Mouse (Mus musculus) inflammation-experienced regulatory T-cells, adult 6 months (primary cell): ENCODE measurements at regions not wholly inside any gene's neighbourhood (a gene's known extent, or its start where the extent isn't known, plus 50 kb on each side); places are given as distances from the start of the nearest gene placed in this dataset.

ENCODE experiments used
- ATAC-seq: one replicate; pipeline ENCODE4 v1.8.0; 2017

DNA sequence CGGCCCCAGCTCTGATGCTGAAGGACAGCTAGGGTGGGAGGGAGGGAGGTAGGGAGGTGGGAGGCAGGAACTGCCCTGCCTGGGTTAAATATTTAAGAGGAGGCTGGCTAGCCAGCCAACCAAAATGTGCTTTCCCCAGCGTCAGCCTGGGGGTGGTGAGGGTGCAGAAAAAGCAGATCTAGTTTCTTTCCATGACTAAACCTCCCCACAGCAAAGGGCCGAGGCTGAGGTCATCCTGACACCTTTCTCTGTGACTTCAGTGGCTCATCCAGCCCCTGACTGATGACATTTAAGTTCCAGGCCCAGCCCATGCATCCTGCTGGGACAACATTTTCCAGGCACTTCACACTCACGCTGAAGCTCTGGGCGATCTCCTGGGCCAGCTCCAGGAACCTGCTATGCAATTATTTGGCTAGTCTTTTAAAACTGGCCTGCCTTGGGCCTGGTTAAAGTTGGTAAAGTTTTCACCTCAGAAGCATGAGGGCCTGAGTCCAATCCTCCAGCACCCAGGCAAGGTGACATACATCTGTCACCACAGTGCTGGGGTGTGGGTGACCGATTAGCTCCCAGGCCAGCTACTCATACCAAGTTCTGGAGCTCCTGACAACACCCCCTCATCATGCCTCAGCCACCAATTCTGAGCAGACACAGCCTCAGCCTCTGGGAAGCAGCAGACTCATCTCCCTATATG lies 243.8 kb upstream of the Sulf2 start:
- ATAC-seq = no peak

GRCm38 (mm10) chr2:166398774-166399139 lies 243.3 kb upstream of the Sulf2 start:
- ATAC-seq = no peak

- ATAC-seq = no peak
Measured at GRCm38 (mm10) chr2:166398156-166398555, 242.7 kb upstream of the Sulf2 start.

DNA sequence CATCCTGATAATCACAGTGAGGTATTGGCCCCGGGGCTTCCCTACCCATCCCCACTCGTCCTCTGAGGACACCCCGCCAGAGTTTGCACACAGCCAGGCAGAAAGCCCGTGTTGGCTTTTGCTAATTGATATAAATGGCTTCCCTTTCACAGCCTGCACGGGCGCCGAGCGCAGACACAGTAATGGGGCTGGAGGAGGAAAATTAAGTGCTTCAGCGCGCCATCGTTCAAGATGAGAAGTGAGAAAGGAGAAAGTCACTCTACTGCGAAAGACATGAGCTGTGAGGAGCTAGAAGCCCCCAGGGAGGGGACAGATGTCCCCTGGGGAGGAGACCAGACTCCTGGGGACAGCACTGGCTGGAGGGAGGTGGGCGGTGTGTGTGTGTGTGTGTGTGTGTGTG lies 239.2 kb upstream of the Sulf2 start:
- no peak for ATAC-seq

- ATAC-seq = no peak
Measured at GRCm38 (mm10) chr2:166391176-166391575, 235.7 kb upstream of the Sulf2 start.

DNA sequence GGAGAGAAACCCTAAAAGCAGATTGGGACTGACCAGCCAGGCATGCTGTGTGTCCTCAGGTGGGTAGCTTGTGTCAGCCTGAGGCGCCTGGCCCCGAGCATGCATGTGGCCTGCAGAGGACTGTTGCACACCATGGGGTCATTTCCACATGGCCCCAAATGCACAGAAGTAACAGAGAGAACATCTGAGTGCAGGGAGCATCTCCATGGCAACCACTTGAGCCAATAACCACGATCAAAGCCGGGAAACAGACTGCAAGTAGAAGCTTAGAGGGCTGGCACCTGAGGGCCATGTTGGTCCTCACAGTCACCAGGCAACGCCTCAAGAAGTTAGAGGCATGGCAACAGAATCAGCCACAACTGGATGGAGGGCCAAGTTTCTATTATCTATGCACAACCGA lies 232.6 kb upstream of the Sulf2 start:
- no peak for ATAC-seq

GRCm38 (mm10) chr2:166386817-166387216 lies 231.4 kb upstream of the Sulf2 start:
- no peak for ATAC-seq

GRCm38 (mm10) chr2:166384583-166384982 lies 229.1 kb upstream of the Sulf2 start:
- ATAC-seq = no peak

DNA sequence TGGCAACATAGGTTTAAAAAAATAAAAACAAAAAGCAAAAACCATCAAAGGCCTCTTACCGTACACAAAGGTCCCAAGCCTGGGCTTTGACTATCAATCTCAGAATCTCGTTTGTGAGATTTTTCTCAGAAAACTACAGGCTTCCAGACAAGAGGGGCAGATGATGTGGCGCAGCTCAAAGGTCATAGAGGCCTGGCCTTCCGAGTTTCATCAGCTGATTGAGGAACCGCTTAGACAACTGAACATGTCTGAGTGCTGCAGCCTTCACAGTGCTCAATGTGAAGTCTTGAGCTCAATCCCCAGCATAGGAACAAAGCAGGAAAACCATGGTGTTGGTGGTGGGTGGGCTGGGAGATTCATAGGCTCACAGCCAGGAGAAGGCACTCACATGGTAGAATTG lies 227.9 kb upstream of the Sulf2 start:
- ATAC-seq = no peak

GRCm38 (mm10) chr2:166382180-166382579 lies 226.7 kb upstream of the Sulf2 start:
- no peak for ATAC-seq

GRCm38 (mm10) chr2:166380854-166381253 lies 225.4 kb upstream of the Sulf2 start:
- no peak for ATAC-seq

- ATAC-seq = no peak
Measured at GRCm38 (mm10) chr2:166378325-166378724, 222.9 kb upstream of the Sulf2 start.

GRCm38 (mm10) chr2:166377329-166377728 lies 221.9 kb upstream of the Sulf2 start:
- no peak for ATAC-seq

DNA sequence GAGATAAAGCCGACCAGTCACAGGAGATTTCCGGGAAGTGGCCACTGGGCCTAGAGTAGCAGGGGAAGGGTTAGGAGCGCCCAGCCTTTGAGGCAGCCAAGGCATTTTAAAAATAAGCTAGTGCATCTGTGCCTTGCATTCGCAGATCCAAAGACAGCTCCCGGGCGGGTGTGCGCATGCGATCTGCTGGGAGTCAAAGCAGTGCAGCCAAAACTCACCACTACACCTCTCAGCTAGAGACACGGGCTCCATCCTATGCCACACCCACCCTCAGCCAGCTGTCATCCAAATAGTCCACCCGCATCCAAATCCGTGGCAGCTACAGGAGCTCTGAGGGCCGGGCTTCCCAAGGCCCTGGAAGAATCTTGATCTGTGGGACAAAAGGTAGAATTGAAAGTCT lies 220.2 kb upstream of the Sulf2 start:
- no peak for ATAC-seq

DNA sequence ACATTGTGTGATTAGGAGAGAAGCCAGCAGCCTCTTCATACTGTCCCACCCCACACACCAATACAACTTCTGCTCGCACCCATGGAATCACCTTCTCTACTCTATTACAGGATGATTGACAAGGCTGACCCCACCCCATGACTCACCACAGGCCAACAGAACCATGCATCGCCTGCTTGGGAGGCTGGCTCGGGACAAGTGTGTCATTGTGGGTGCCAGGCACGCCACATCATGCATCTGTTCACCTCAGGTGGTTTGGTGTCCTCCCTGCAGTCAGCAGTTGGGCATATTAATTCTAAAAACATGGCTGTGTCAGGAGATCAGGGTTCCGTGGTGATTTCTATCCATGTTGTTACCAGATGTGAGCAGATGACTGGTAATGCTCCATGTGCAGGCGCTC lies 215.3 kb upstream of the Sulf2 start:
- ATAC-seq = no peak

DNA sequence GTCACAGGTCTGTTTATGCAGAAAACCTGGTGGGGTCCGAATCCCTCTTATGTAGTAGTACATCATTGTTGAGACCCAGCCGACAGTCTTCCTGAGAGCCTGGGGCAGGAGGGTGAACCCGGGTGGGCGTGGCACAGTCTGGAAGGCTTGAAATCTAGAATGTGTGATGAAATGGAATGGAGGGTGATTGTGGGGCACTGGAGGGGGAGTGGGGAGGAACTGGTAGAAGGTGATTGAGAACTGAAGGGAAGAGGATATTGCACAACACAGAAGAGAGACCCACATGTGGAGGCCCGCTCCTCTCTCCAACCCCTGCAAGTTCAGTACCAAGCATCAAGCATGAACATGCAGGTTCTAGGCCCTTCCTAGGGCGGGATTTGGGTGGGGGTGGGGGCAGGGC lies 206.2 kb upstream of the Sulf2 start:
- ATAC-seq = no peak

- ATAC-seq = no peak
Measured at GRCm38 (mm10) chr2:166360786-166361185, 205.3 kb upstream of the Sulf2 start.

DNA sequence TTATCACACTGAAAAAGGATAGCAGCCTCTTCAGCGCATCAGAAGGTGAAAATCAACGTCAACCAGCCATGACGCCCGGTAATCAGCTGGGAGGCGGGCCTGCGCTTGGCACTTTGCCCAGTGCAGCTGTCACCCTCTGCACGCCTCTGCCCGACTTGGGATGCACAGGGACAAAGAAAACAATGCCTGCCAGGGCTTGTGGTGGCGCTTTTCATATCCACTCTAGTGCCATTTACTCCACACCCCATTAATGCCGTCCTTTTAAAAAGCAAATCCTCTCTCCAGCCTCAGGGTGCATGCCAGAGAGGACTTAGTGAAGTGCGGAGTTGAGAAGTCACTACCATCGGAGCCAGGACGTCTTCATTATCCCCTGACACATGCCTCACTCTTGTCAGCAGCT lies 204.5 kb upstream of the Sulf2 start:
- ATAC-seq = no peak

DNA sequence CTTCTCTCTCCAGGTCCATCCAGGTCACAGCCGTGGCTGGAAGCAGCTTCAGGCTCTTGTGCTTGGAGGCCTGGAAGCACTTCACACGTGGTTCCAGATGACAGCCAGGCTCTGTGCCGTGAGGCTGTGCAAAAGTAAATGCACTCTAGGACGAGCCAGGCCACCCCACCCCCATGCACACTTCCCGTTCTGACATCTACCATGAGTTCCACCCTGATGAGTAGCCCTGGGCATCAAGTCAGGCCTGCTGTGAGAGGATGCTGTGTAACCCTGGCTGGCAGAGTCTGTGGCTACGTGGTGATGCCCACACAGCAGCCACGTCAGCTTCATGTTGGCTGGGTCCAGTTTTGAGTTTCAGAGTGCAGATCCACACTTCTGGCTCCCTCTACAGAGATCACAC lies 202.4 kb upstream of the Sulf2 start:
- ATAC-seq = no peak

- no peak for ATAC-seq
Measured at GRCm38 (mm10) chr2:166355944-166356343, 200.5 kb upstream of the Sulf2 start.

GRCm38 (mm10) chr2:166355446-166355845 lies 200.0 kb upstream of the Sulf2 start:
- ATAC-seq = no peak

DNA sequence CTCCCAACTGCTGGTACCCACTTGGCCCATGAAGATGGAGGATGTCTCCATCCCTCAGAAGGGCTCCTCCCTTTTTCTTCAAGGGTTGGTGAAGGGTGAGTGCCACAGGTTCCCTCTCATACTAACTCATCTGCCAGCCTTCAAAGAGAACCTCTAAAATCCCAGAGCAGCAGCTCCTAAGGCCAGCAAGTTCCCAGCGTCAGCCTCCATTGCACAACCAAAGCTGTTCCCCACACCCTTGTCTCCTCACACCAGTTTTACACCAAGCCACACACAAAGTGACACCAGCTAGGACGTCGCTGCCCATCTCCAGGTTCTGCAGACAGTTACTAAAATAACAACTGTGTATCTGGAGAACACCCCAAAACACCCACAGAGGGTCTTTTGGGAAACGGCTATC lies 198.9 kb upstream of the Sulf2 start:
- no peak for ATAC-seq

- no peak for ATAC-seq
Measured at GRCm38 (mm10) chr2:166353447-166354111, 198.1 kb upstream of the Sulf2 start.

DNA sequence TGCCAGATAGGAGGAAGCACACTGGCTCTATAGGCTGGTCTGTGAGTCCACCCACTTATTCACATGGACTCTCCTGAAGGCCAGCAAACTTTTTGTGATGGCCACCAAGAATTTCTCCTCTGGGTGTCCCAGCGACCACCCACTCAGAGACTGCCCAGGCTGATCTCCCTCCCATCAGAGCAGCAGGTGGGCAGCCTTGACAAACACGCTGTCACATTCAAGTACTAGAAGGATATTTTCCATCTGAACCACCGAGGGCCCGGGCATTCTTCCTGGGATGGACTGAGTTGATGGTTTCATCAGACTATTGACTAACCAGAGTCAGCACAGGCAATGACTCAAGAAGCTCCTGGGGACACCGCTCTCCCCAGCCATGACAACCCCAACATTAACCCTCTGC lies 196.5 kb upstream of the Sulf2 start:
- no peak for ATAC-seq

- no peak for ATAC-seq
Measured at GRCm38 (mm10) chr2:166351581-166351980, 196.1 kb upstream of the Sulf2 start.
